Mouse (Mus musculus) testis, adult 2 months (tissue): ENCODE measurements around the gene Atp8b2.

Experiments
- CTCF ChIP-seq: fragments of 200-500 bp; IDR thresholded peaks from 2 replicates; pipeline ENCODE4 v1.5.1; 2012; ENCODE audit warnings: low read depth, mild to moderate bottlenecking, inconsistent platforms, low read length, moderate library complexity; ENCODE audit not compliant: control insufficient read depth, insufficient read depth, insufficient replicate concordance
- POLR2A ChIP-seq: fragments of 200-500 bp; IDR thresholded peaks from 2 replicates; pipeline ENCODE4 v1.6.1; 2012; ENCODE audit warnings: low read depth, mild to moderate bottlenecking, inconsistent platforms, low read length, moderate library complexity; ENCODE audit not compliant: control insufficient read depth

DNA sequence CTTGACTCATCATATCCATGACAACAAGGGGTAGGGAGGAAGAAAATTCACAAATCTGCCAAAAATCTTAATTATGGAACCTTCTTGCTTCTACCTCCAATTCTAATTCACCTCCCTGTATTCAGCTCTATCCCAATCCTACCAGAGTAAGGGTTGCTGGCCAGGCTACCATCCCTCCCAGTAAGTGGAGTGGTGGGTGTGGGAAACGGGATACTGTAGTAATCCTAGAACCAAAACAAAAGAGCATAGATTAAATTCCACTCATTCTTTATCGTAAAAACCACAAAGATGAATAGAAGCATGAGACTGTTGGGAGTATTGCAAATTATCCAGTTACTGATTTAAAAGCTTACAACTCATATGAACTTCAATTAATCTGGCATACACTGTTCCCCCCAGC is 47.0 kb upstream of the Atp8b2 start:
- TF ChIP-seq CTCF (no peak), POLR2A (no peak)
